Mouse (Mus musculus) neural tube, embryonic 14.5 days (tissue): Measurements from ENCODE around the gene Prtg. TPM values are rescaled to one million over a fixed set of nuclear protein-coding genes. Genes with fewer than 3 reads are reported as not detected.

Experiments
- ATAC-seq: fragments of 200-750 bp; cut with Nextera tagmentation; 2 replicates; pipeline ENCODE4 v1.8.0; 2017; ENCODE audit warnings: low read depth, mild to moderate bottlenecking, moderate TSS enrichment, moderate library complexity
- H3K27ac ChIP-seq: fragments of 300-500 bp; sonication (generic); 2 replicates; pipeline ENCODE4 v1.5.1; 2014; ENCODE audit warnings: low read depth, mild to moderate bottlenecking, control low read depth, low read length, moderate library complexity, mixed read lengths
- H3K27me3 ChIP-seq: fragments of 300-500 bp; sonication (generic); 2 replicates; pipeline ENCODE4 v1.6.1; 2014; ENCODE audit warnings: low read length; ENCODE audit not compliant: control insufficient read depth, insufficient read depth
- H3K36me3 ChIP-seq: fragments of 300-500 bp; sonication (generic); 2 replicates; pipeline ENCODE4 v1.6.1; 2014; ENCODE audit warnings: low read length, mixed read lengths; ENCODE audit not compliant: control insufficient read depth, insufficient read depth
- H3K4me1 ChIP-seq: fragments of 300-500 bp; sonication (generic); 2 replicates; pipeline ENCODE4 v1.6.1; 2014; ENCODE audit warnings: low read length; ENCODE audit not compliant: control insufficient read depth, insufficient read depth
- H3K4me2 ChIP-seq: fragments of 300-500 bp; sonication (generic); 2 replicates; pipeline ENCODE4 v1.6.1; 2014; ENCODE audit warnings: mild to moderate bottlenecking, low read depth, low read length, control low read depth
- H3K4me3 ChIP-seq: fragments of 300-500 bp; sonication (generic); 2 replicates; pipeline ENCODE4 v1.5.1; 2014; ENCODE audit warnings: low read depth, low read length, control low read depth, mixed read lengths
- H3K9ac ChIP-seq: fragments of 300-500 bp; sonication (generic); replicated peaks from 2 replicates; pipeline ENCODE4 v1.6.1; 2014; ENCODE audit warnings: low read depth, mild to moderate bottlenecking, control low read depth, low read length, mixed read lengths
- H3K9me3 ChIP-seq: fragments of 300-500 bp; sonication (generic); 2 replicates; pipeline ENCODE4 v1.6.1; 2016; ENCODE audit warnings: low read length; ENCODE audit not compliant: control insufficient read depth
- WGBS: fragments of 180-500 bp; shearing (Covaris S2); extraction: QIAGEN DNeasy Blood & Tissue Kit; methylation state at CpG from one replicate; pipeline ENCODE4 v1.1.7; 2014; 5-methylcytosine and 5-hydroxymethylcytosine counted together
- polyA plus RNA-seq: library from polyadenylated mRNA; unstranded; fragments of >200 nt; fragmentation: Nextera tagmentation; extraction: Ambion mirVana; gene quantifications from 2 replicates; pipeline ENCODE4 v1.2.1, GENCODE M21; 2014

Prtg gene
- polyA plus RNA-seq, 1 experiment from 2014 or later = 0.43 TPM

- H3K9me3 ChIP-seq = no peaks in the 10 kb centered on the region
- no peak overlapping the region for H3K27ac ChIP-seq
- no peaks in the 10 kb centered on the region for H3K36me3 ChIP-seq
- H3K4me2 ChIP-seq = no peak overlapping the region
- H3K4me3 ChIP-seq = no peak overlapping the region
- ATAC-seq = no peak
- H3K4me1 ChIP-seq = peaks cover 7% of the 10 kb centered on the region; the same call in 1 of the 2 replicates
- H3K27me3 ChIP-seq = no peaks in the 10 kb centered on the region
- 56% methylated on average over 3 of the region's 3 CpGs for WGBS
- H3K9ac ChIP-seq = no peak overlapping the region
These were observed 72.9 kb downstream of the Prtg start for GRCm38 (mm10) chr9:72879601-72880000.

- Histone ChIP-seq H3K9ac (no peak overlapping the region), H3K4me2 (no peak overlapping the region), H3K27me3 (no peaks in the 10 kb centered on the region), H3K4me1 (peaks cover 7% of the 10 kb centered on the region; the same call in 1 of the 2 replicates), H3K36me3 (no peaks in the 10 kb centered on the region), H3K4me3 (no peak overlapping the region), H3K27ac (no peak overlapping the region), H3K9me3 (no peaks in the 10 kb centered on the region)
- no peak for ATAC-seq
- WGBS = 27% methylated on average over 16 of the region's 16 CpGs
These were observed 73.7 kb downstream of the Prtg start for GRCm38 (mm10) chr9:72880225-72880960.

- no peak overlapping the region for H3K4me3 ChIP-seq
- no peak overlapping the region for H3K27ac ChIP-seq
- H3K4me1 ChIP-seq = peaks cover 7% of the 10 kb centered on the region; the same call in 1 of the 2 replicates
- H3K4me2 ChIP-seq = no peak overlapping the region
- H3K27me3 ChIP-seq = no peaks in the 10 kb centered on the region
- ATAC-seq = 0 out of 2 replicates have a peak, but pooled peaks have one; percentile 10
- no peak overlapping the region for H3K9ac ChIP-seq
- no peaks in the 10 kb centered on the region for H3K36me3 ChIP-seq
- H3K9me3 ChIP-seq = no peaks in the 10 kb centered on the region
- WGBS = 27% methylated on average over 15 of the region's 15 CpGs
These were observed 74.5 kb downstream of the Prtg start for GRCm38 (mm10) chr9:72881026-72881768.

- WGBS = 21% methylated on average over 3 of the region's 3 CpGs
- no peaks in the 10 kb centered on the region for H3K4me1 ChIP-seq
- no peaks in the 10 kb centered on the region for H3K9me3 ChIP-seq
- H3K27me3 ChIP-seq = no peaks in the 10 kb centered on the region
- H3K27ac ChIP-seq = no peak overlapping the region
- H3K4me2 ChIP-seq = no peak overlapping the region
- peak; percentile 75; the same call in 1 of the 2 replicates for ATAC-seq
- H3K36me3 ChIP-seq = no peaks in the 10 kb centered on the region
- no peak overlapping the region for H3K4me3 ChIP-seq
- no peak overlapping the region for H3K9ac ChIP-seq
These were observed 77.3 kb downstream of the Prtg start for GRCm38 (mm10) chr9:72883940-72884339.

GRCm38 (mm10) chr9:72889777-72890176 lies 83.1 kb downstream of the Prtg start:
- H3K36me3 ChIP-seq = no peaks in the 10 kb centered on the region
- no peaks in the 10 kb centered on the region for H3K9me3 ChIP-seq
- no peaks in the 10 kb centered on the region for H3K4me1 ChIP-seq
- no peaks in the 10 kb centered on the region for H3K27me3 ChIP-seq
- no peak overlapping the region for H3K4me2 ChIP-seq
- 92% methylated on average over 1 of the region's 1 CpGs for WGBS
- H3K27ac ChIP-seq = no peak overlapping the region
- no peak overlapping the region for H3K4me3 ChIP-seq
- no peak for ATAC-seq
- H3K9ac ChIP-seq = no peak overlapping the region

GRCm38 (mm10) chr9:72890499-72891085 lies 83.9 kb downstream of the Prtg start:
- no peaks in the 10 kb centered on the region for H3K9me3 ChIP-seq
- H3K27me3 ChIP-seq = no peaks in the 10 kb centered on the region
- no peak overlapping the region for H3K4me3 ChIP-seq
- H3K36me3 ChIP-seq = no peaks in the 10 kb centered on the region
- H3K4me1 ChIP-seq = no peaks in the 10 kb centered on the region
- no peak overlapping the region for H3K9ac ChIP-seq
- no peak overlapping the region for H3K27ac ChIP-seq
- H3K4me2 ChIP-seq = no peak overlapping the region
- no peak for ATAC-seq
- WGBS = 74% methylated on average over 10 of the region's 10 CpGs

- Histone ChIP-seq H3K9me3 (no peaks in the 10 kb centered on the region), H3K9ac (no peak overlapping the region), H3K4me1 (no peaks in the 10 kb centered on the region), H3K27me3 (no peaks in the 10 kb centered on the region), H3K4me3 (no peak overlapping the region), H3K4me2 (no peak overlapping the region), H3K36me3 (no peaks in the 10 kb centered on the region), H3K27ac (no peak overlapping the region)
- no peak for ATAC-seq
- WGBS = 96% methylated on average over 5 of the region's 5 CpGs
These were observed 86.1 kb downstream of the Prtg start for GRCm38 (mm10) chr9:72892761-72893160.

GRCm38 (mm10) chr9:72894796-72895352 lies 88.2 kb downstream of the Prtg start:
- no peaks in the 10 kb centered on the region for H3K9me3 ChIP-seq
- H3K36me3 ChIP-seq = no peaks in the 10 kb centered on the region
- no peak overlapping the region for H3K4me3 ChIP-seq
- WGBS = 98% methylated on average over 6 of the region's 6 CpGs
- no peak overlapping the region for H3K9ac ChIP-seq
- no peaks in the 10 kb centered on the region for H3K4me1 ChIP-seq
- no peak overlapping the region for H3K4me2 ChIP-seq
- H3K27me3 ChIP-seq = no peaks in the 10 kb centered on the region
- no peak overlapping the region for H3K27ac ChIP-seq
- ATAC-seq = no peak
